ENCODE assay signal across 11 mouse cellular contexts in genomic region chr14:74974136-74974651, GRCm38 (mm10). TPM values are rescaled to one million over a fixed set of nuclear protein-coding genes. Genes with fewer than 3 reads are reported as not detected.
DNase-seq lines count a peak whose midpoint lies in the region; ATAC-seq and TF ChIP-seq lines count a peak whose summit lies in the region.
"Had no signal": no experiment of that assay in that cellular context is flagged by ENCODE, and none has a peak within 500 bp of the region (broad histone marks: within the 10 kb centered on the region; RNA-seq: fewer than 3 reads in every experiment).

No protein-coding gene starts in this region.

- no peaks in the 10 kb centered on the region for H3K36me3 ChIP-seq in stomach, embryonic 16.5 days (ENCODE audit: control insufficient read depth, insufficient read depth, low read length)
- H3K36me3 ChIP-seq in stomach, postnatal 0 days (ENCODE audit: control insufficient read depth, insufficient read depth, low read length) = no peaks in the 10 kb centered on the region
- no peaks in the 10 kb centered on the region for H3K36me3 ChIP-seq in heart, embryonic 14.5 days (ENCODE audit: control insufficient read depth, insufficient read depth, low read length)
- H3K36me3 ChIP-seq in kidney, embryonic 16.5 days (ENCODE audit: insufficient read depth, low read length) = no peaks in the 10 kb centered on the region
- no peaks in the 10 kb centered on the region for H3K36me3 ChIP-seq in intestine, embryonic 16.5 days (ENCODE audit: control insufficient read depth, insufficient read depth, low read length)
- H3K36me3 ChIP-seq: stomach, embryonic 15.5 days had no signal

- H3K27ac ChIP-seq in stomach, embryonic 16.5 days (ENCODE audit: low read length) = peak overlapping the region; percentile 36; the same call in 1 of the 2 replicates
- H3K27ac ChIP-seq in stomach, postnatal 0 days (replicated peaks) = no peak overlapping the region
- peak overlapping the region; percentile 59 to 80 for H3K27ac ChIP-seq in heart, embryonic 14.5 days (replicated peaks in 1 of 2; ENCODE audit: control insufficient read depth in 1 of 2, insufficient read depth in 1 of 2, low read depth in 2 of 2, low read length in 2 of 2)
- H3K27ac ChIP-seq in kidney, embryonic 16.5 days (ENCODE audit: low read length) = peak overlapping the region; percentile 77
- no peak overlapping the region for H3K27ac ChIP-seq in intestine, embryonic 16.5 days (ENCODE audit: low read length)
- H3K27ac ChIP-seq: macrophage; stomach, embryonic 15.5 days had no signal

- H3K4me3 ChIP-seq in stomach, embryonic 16.5 days (replicated peaks; ENCODE audit: low read length) = no peak overlapping the region
- H3K4me3 ChIP-seq in stomach, postnatal 0 days (ENCODE audit: low read depth, low read length) = no peak overlapping the region
- no peak overlapping the region for H3K4me3 ChIP-seq in heart, embryonic 14.5 days (ENCODE audit: control insufficient read depth in 1 of 2, insufficient read depth in 1 of 2, low read depth in 1 of 2, low read length in 2 of 2)
- no peak overlapping the region for H3K4me3 ChIP-seq in kidney, embryonic 16.5 days (ENCODE audit: low read length)
- no peak overlapping the region for H3K4me3 ChIP-seq in intestine, embryonic 16.5 days (ENCODE audit: low read length)
- H3K4me3 ChIP-seq: stomach, embryonic 15.5 days had no signal

- H3K4me1 ChIP-seq in stomach, embryonic 16.5 days (ENCODE audit: control insufficient read depth, insufficient read depth, low read length) = 0 out of 2 replicates have a peak, but pooled peaks cover 4% of the 10 kb centered on the region
- no peaks in the 10 kb centered on the region for H3K4me1 ChIP-seq in stomach, postnatal 0 days (replicated peaks; ENCODE audit: control insufficient read depth, insufficient read depth)
- H3K4me1 ChIP-seq in heart, embryonic 14.5 days (ENCODE audit: control insufficient read depth in 2 of 2, insufficient read depth in 2 of 2, low read length in 2 of 2) = peaks cover 10 to 21% of the 10 kb centered on the region in 2 experiments
- H3K4me1 ChIP-seq in kidney, embryonic 16.5 days (ENCODE audit: insufficient read depth, low read length) = no peaks in the 10 kb centered on the region
- peaks cover 7% of the 10 kb centered on the region for H3K4me1 ChIP-seq in intestine, embryonic 16.5 days (ENCODE audit: control insufficient read depth, insufficient read depth, low read length)

- no peaks in the 10 kb centered on the region for H3K27me3 ChIP-seq in stomach, embryonic 16.5 days (ENCODE audit: control insufficient read depth, insufficient read depth, low read length)
- no peaks in the 10 kb centered on the region for H3K27me3 ChIP-seq in stomach, postnatal 0 days (ENCODE audit: control insufficient read depth, insufficient read depth, low read length)
- H3K27me3 ChIP-seq in heart, embryonic 14.5 days (ENCODE audit: control insufficient read depth, insufficient read depth, low read length) = no peaks in the 10 kb centered on the region
- no peaks in the 10 kb centered on the region for H3K27me3 ChIP-seq in kidney, embryonic 16.5 days (ENCODE audit: insufficient read depth, low read length)
- H3K27me3 ChIP-seq in intestine, embryonic 16.5 days (replicated peaks; ENCODE audit: control insufficient read depth, insufficient read depth, low read length) = no peaks in the 10 kb centered on the region
- H3K27me3 ChIP-seq: stomach, embryonic 15.5 days had no signal

- no peak for ATAC-seq in stomach, embryonic 16.5 days (ENCODE audit: insufficient read depth, low FRiP score)
- no peak for ATAC-seq in stomach, postnatal 0 days (ENCODE audit: low FRiP score, low TSS enrichment)
- ATAC-seq in heart, embryonic 14.5 days (ENCODE audit: insufficient number of reproducible peaks, insufficient read depth, low FRiP score, low read depth) = peak; percentile 64
- peak; percentile 67 for ATAC-seq in kidney, embryonic 16.5 days (ENCODE audit: low FRiP score, low TSS enrichment)
- ATAC-seq in cerebellum, adult (ENCODE audit: insufficient number of reproducible peaks, low FRiP score, low TSS enrichment) = no peak
- ATAC-seq in intestine, embryonic 16.5 days = no peak

- H3K4me2 ChIP-seq in stomach, embryonic 16.5 days (ENCODE audit: low read depth, low read length) = no peak overlapping the region
- no peak overlapping the region for H3K4me2 ChIP-seq in stomach, postnatal 0 days (replicated peaks; ENCODE audit: low read depth)
- H3K4me2 ChIP-seq in heart, embryonic 14.5 days (ENCODE audit: low read length) = no peak overlapping the region
- H3K4me2 ChIP-seq in kidney, embryonic 16.5 days (replicated peaks; ENCODE audit: low read depth, low read length) = no peak overlapping the region
- no peak overlapping the region for H3K4me2 ChIP-seq in intestine, embryonic 16.5 days (ENCODE audit: low read depth, low read length)
- H3K4me2 ChIP-seq: stomach, embryonic 15.5 days had no signal

- H3K9ac ChIP-seq in stomach, embryonic 16.5 days (ENCODE audit: low read length) = no peak overlapping the region
- H3K9ac ChIP-seq in stomach, postnatal 0 days (ENCODE audit: low read length) = no peak overlapping the region
- H3K9ac ChIP-seq in heart, embryonic 14.5 days (ENCODE audit: low read length) = no peak overlapping the region
- H3K9ac ChIP-seq in kidney, embryonic 16.5 days (replicated peaks; ENCODE audit: low read length) = no peak overlapping the region
- H3K9ac ChIP-seq in intestine, embryonic 16.5 days (ENCODE audit: low read depth, low read length) = no peak overlapping the region
- H3K9ac ChIP-seq: stomach, embryonic 15.5 days had no signal

- no peaks in the 10 kb centered on the region for H3K9me3 ChIP-seq in stomach, embryonic 16.5 days (replicated peaks; ENCODE audit: control insufficient read depth, low read length)
- no peaks in the 10 kb centered on the region for H3K9me3 ChIP-seq in stomach, postnatal 0 days (ENCODE audit: control insufficient read depth, low read length)
- no peaks in the 10 kb centered on the region for H3K9me3 ChIP-seq in heart, embryonic 14.5 days (ENCODE audit: control insufficient read depth, low read length)
- H3K9me3 ChIP-seq in kidney, embryonic 16.5 days (ENCODE audit: low read length) = no peaks in the 10 kb centered on the region
- no peaks in the 10 kb centered on the region for H3K9me3 ChIP-seq in intestine, embryonic 16.5 days (ENCODE audit: control insufficient read depth, low read length)
- H3K9me3 ChIP-seq: stomach, embryonic 15.5 days had no signal

- no peak for TF ChIP-seq CTCF in stomach, postnatal 0 days (IDR thresholded peaks at IDR 0.05; ENCODE audit: low read depth)

- no peak for TF ChIP-seq EP300 in stomach, postnatal 0 days (optimal IDR thresholded peaks at IDR 0.05)

- 63% methylated on average over 10 of the region's 10 CpGs for WGBS in stomach, embryonic 16.5 days
- WGBS in stomach, postnatal 0 days = 63% methylated on average over 10 of the region's 10 CpGs
- WGBS in heart, embryonic 14.5 days = 33% methylated on average over 10 of the region's 10 CpGs
- WGBS in kidney, embryonic 16.5 days = 63% methylated on average over 10 of the region's 10 CpGs
- 74% methylated on average over 10 of the region's 10 CpGs for WGBS in intestine, embryonic 16.5 days

- no peak for DNase-seq in stomach, postnatal 0 days (ENCODE audit: low spot score)
- DNase-seq in urinary bladder, adult 2 months (ENCODE audit: low spot score) = no peak
- DNase-seq in spleen, postnatal 10 days (ENCODE audit: low spot score in 2 of 2) = no peak
- DNase-seq: cerebellum, adult 11-12 months had no signal

RNA-seq across cellular contexts. Expression of gene Lrch1, which starts 26.5 kb away (rescaled TPM):
- 12.4 and 13.2 TPM in 2 replicates for polyA plus RNA-seq in stomach, embryonic 16.5 days (2015; fragmentation: Nextera tagmentation; extraction: Ambion mirVana)
- polyA plus RNA-seq in stomach, postnatal 0 days (2015; fragmentation: Nextera tagmentation; extraction: Ambion mirVana) = 11.7 and 11.8 TPM in 2 replicates
- 11.4 and 16.3 TPM in 2 replicates for polyA plus RNA-seq in heart, embryonic 14.5 days (2014; fragmentation: Nextera tagmentation; extraction: Ambion mirVana)
- 18.3 and 24.5 TPM in 2 replicates for polyA plus RNA-seq in kidney, embryonic 16.5 days (2015; fragmentation: Nextera tagmentation; extraction: Ambion mirVana)
- polyA plus RNA-seq in intestine, embryonic 16.5 days (2015; fragmentation: Nextera tagmentation; extraction: Ambion mirVana) = 9.8 and 9.9 TPM in 2 replicates
- 23.0 and 27.0 TPM in 2 replicates for polyA plus RNA-seq in urinary bladder, adult 2 months (2012; rRNA removed)

RNA-seq across cellular contexts. Expression of gene Rubcnl, which starts 41.6 kb away (rescaled TPM):
- 0.49 and 0.66 TPM in 2 replicates for polyA plus RNA-seq in stomach, embryonic 16.5 days (2015; fragmentation: Nextera tagmentation; extraction: Ambion mirVana)
- 0.23 and 0.27 TPM in 2 replicates for polyA plus RNA-seq in stomach, postnatal 0 days (2015; fragmentation: Nextera tagmentation; extraction: Ambion mirVana)
- polyA plus RNA-seq in heart, embryonic 14.5 days (2014; fragmentation: Nextera tagmentation; extraction: Ambion mirVana) = 1.6 and 1.8 TPM in 2 replicates
- polyA plus RNA-seq in kidney, embryonic 16.5 days (2015; fragmentation: Nextera tagmentation; extraction: Ambion mirVana) = 0.34 and 0.58 TPM in 2 replicates
- 0.45 and 0.58 TPM in 2 replicates for polyA plus RNA-seq in intestine, embryonic 16.5 days (2015; fragmentation: Nextera tagmentation; extraction: Ambion mirVana)
- 1.7 TPM in 2 replicates for polyA plus RNA-seq in urinary bladder, adult 2 months (2012; rRNA removed)

Comparison
In these comparisons a context has a peak if more than half of its experiments do, and no peak if none do; other contexts are left out.
1. H3K27ac ChIP-seq: peak in stomach, embryonic 16.5 days (single experiment), heart, embryonic 14.5 days (2 of 2) and kidney, embryonic 16.5 days (single experiment); none in stomach, postnatal 0 days (single experiment) and intestine, embryonic 16.5 days (single experiment).
2. ATAC-seq: peak in heart, embryonic 14.5 days (single experiment) and kidney, embryonic 16.5 days (single experiment); none in stomach, embryonic 16.5 days (single experiment), stomach, postnatal 0 days (single experiment), cerebellum, adult (single experiment) and intestine, embryonic 16.5 days (single experiment).